Mouse (Mus musculus) lung, postnatal 0 days (tissue): ENCODE data around the gene Rplp1. TPM values are rescaled to one million over a fixed set of nuclear protein-coding genes. Genes with fewer than 3 reads are reported as not detected.
A peak's percentile ranks its signal among the peaks of the same experiment; 100 is the strongest.

ENCODE experiments used
- ATAC-seq: fragments of 200-750 bp; cut with Nextera tagmentation; 2 replicates; pipeline ENCODE4 v1.8.0; 2017; ENCODE audit warnings: moderate library complexity
- DNase-seq: peaks from one replicate; pipeline ENCODE4 v3.0.0-alpha.2; 2016; ENCODE audit warnings: low spot score
- H3K27ac ChIP-seq: fragments of 300-500 bp; sonication (generic); 2 replicates; pipeline ENCODE4 v1.5.1; 2014; ENCODE audit warnings: antibody characterized with exemption, mild to moderate bottlenecking, low read length, mixed read lengths
- H3K27me3 ChIP-seq: fragments of 300-500 bp; sonication (generic); replicated peaks from 2 replicates; pipeline ENCODE4 v1.6.1; 2014; ENCODE audit warnings: low read length, mixed read lengths; ENCODE audit not compliant: insufficient read depth
- H3K36me3 ChIP-seq: fragments of 300-500 bp; sonication (generic); 2 replicates; pipeline ENCODE4 v1.6.1; 2014; ENCODE audit warnings: low read length, mixed read lengths; ENCODE audit not compliant: insufficient read depth
- H3K4me1 ChIP-seq: fragments of 300-500 bp; sonication (generic); 2 replicates; pipeline ENCODE4 v1.6.1; 2014; ENCODE audit warnings: antibody characterized with exemption, low read depth, low read length, mixed read lengths; ENCODE audit not compliant: insufficient read depth
- H3K4me2 ChIP-seq: fragments of 300-500 bp; sonication (generic); replicated peaks from 2 replicates; pipeline ENCODE4 v1.6.1; 2014; ENCODE audit warnings: low read depth, mild to moderate bottlenecking, low read length, moderate library complexity, mixed read lengths
- H3K4me3 ChIP-seq: fragments of 300-500 bp; sonication (generic); 2 replicates; pipeline ENCODE4 v1.5.1; 2014; ENCODE audit warnings: low read depth, low read length
- H3K9ac ChIP-seq: fragments of 300-500 bp; sonication (generic); replicated peaks from 2 replicates; pipeline ENCODE4 v1.6.1; 2014; ENCODE audit warnings: low read depth, mild to moderate bottlenecking
- H3K9me3 ChIP-seq: fragments of 300-500 bp; sonication (generic); 2 replicates; pipeline ENCODE4 v1.6.1; 2016; ENCODE audit warnings: low read length, mixed read lengths
- CTCF ChIP-seq: IDR thresholded peaks from 2 replicates; pipeline ENCODE4 v1.5.1; 2016; ENCODE audit warnings: antibody characterized with exemption, mild to moderate bottlenecking
- EP300 ChIP-seq: IDR thresholded peaks from 2 replicates; pipeline ENCODE4 v1.6.1; 2016; ENCODE audit warnings: antibody characterized with exemption, mild to moderate bottlenecking, control low read depth
- WGBS: fragments of 180-500 bp; shearing (Covaris S2); extraction: QIAGEN DNeasy Blood & Tissue Kit; methylation state at CpG from one replicate; pipeline ENCODE4 v1.1.7; 2014; 5-methylcytosine and 5-hydroxymethylcytosine counted together
- polyA plus RNA-seq: library from polyadenylated mRNA; unstranded; fragments of >200 nt; fragmentation: Nextera tagmentation; extraction: Ambion mirVana; gene quantifications from 2 replicates; pipeline ENCODE4 v1.2.1, GENCODE M21; 2015

Rplp1 gene
- 997 and 1,182 TPM in 2 replicates for polyA plus RNA-seq

GRCm38 (mm10) chr9:61914203-61914916 is at the start of gene Rplp1:
Gene Rplp1 (minus strand): TSS chr9:61914542.
- Histone ChIP-seq H3K4me1 (no peaks in the 10 kb centered on the region), H3K4me2 (peak within 1 kb of the TSS; percentile 69), H3K9me3 (no peaks in the 10 kb centered on the region), H3K27me3 (no peaks in the 10 kb centered on the region), H3K4me3 (peak within 1 kb of the TSS; percentile 55), H3K27ac (peak within 1 kb of the TSS; percentile 92), H3K36me3 (peaks cover 10% of the 10 kb centered on the region; the same call in 1 of the 2 replicates), H3K9ac (peak within 1 kb of the TSS; percentile 65)
- TF ChIP-seq CTCF (no peak; the same call in 1 of the 2 replicates), EP300 (no peak; the same call in 1 of the 2 replicates)
- peak; percentile 99 for DNase-seq
- peak; percentile 99 for ATAC-seq
- WGBS, result under 1% methylated on average over 65 of the region's 70 CpGs

GRCm38 (mm10) chr9:61963356-61963755 is 49.0 kb upstream of the Rplp1 start:
- Histone ChIP-seq H3K4me2 (no peak overlapping the region), H3K4me3 (no peak overlapping the region), H3K36me3 (no peaks in the 10 kb centered on the region), H3K4me1 (peaks cover 3% of the 10 kb centered on the region; the same call in 1 of the 2 replicates), H3K27me3 (no peaks in the 10 kb centered on the region), H3K9me3 (no peaks in the 10 kb centered on the region), H3K9ac (no peak overlapping the region), H3K27ac (no peak overlapping the region)
- 53% methylated on average over 6 of the region's 6 CpGs for WGBS
- ATAC-seq, result 0 out of 2 replicates have a peak, but pooled peaks have one; percentile 10
- TF ChIP-seq EP300 (no peak), CTCF (no peak)
- DNase-seq, result peak; percentile 19

- Histone ChIP-seq H3K4me2 (no peak overlapping the region), H3K27me3 (no peaks in the 10 kb centered on the region), H3K4me3 (no peak overlapping the region), H3K27ac (peak overlapping the region; percentile 86; the same call in 1 of the 2 replicates), H3K9me3 (no peaks in the 10 kb centered on the region), H3K4me1 (peaks cover 3% of the 10 kb centered on the region; the same call in 1 of the 2 replicates), H3K9ac (no peak overlapping the region), H3K36me3 (no peaks in the 10 kb centered on the region)
- ATAC-seq (no peak), DNase-seq (no peak)
- TF ChIP-seq CTCF (no peak), EP300 (no peak)
- 84% methylated on average over 4 of the region's 4 CpGs for whole genome bisulfite sequencing
Measured at GRCm38 (mm10) chr9:61961181-61961580, 46.8 kb upstream of the Rplp1 start.

GRCm38 (mm10) chr9:61960753-61961152 is 46.4 kb upstream of the Rplp1 start:
- ATAC-seq, result 0 out of 2 replicates have a peak, but pooled peaks have one; percentile 8
- H3K4me3 ChIP-seq, result no peak overlapping the region
- H3K9me3 ChIP-seq, result no peaks in the 10 kb centered on the region
- peak; percentile 67 for DNase-seq
- H3K9ac ChIP-seq, result no peak overlapping the region
- peaks cover 3% of the 10 kb centered on the region; the same call in 1 of the 2 replicates for H3K4me1 ChIP-seq
- H3K4me2 ChIP-seq, result no peak overlapping the region
- TF ChIP-seq EP300 (no peak), CTCF (no peak)
- H3K27me3 ChIP-seq, result no peaks in the 10 kb centered on the region
- peak overlapping the region; percentile 86 for H3K27ac ChIP-seq
- H3K36me3 ChIP-seq, result no peaks in the 10 kb centered on the region
- WGBS, result 17% methylated on average over 5 of the region's 5 CpGs

GRCm38 (mm10) chr9:61959921-61960569 is 45.7 kb upstream of the Rplp1 start:
- no peak overlapping the region for H3K4me2 ChIP-seq
- peak overlapping the region; percentile 86 for H3K27ac ChIP-seq
- ATAC-seq (peak; percentile 89), DNase-seq (peak; percentile 90)
- TF ChIP-seq EP300 (peak; percentile 62), CTCF (no peak)
- no peak overlapping the region for H3K9ac ChIP-seq
- no peaks in the 10 kb centered on the region for H3K36me3 ChIP-seq
- H3K4me3 ChIP-seq, result no peak overlapping the region
- H3K4me1 ChIP-seq, result peaks cover 3% of the 10 kb centered on the region; the same call in 1 of the 2 replicates
- 35% methylated on average over 1 of the region's 1 CpGs for WGBS
- H3K27me3 ChIP-seq, result no peaks in the 10 kb centered on the region
- no peaks in the 10 kb centered on the region for H3K9me3 ChIP-seq

- TF ChIP-seq EP300 (no peak), CTCF (no peak)
- no peak for ATAC-seq
Measured at GRCm38 (mm10) chr9:61954707-61955106, 40.4 kb upstream of the Rplp1 start.

More at GRCm38 (mm10) chr9:61954707-61955106, 40.4 kb upstream of the Rplp1 start:
- Histone ChIP-seq H3K4me1 (no peaks in the 10 kb centered on the region), H3K9ac (no peak overlapping the region), H3K36me3 (no peaks in the 10 kb centered on the region), H3K9me3 (no peaks in the 10 kb centered on the region), H3K4me2 (no peak overlapping the region), H3K4me3 (no peak overlapping the region), H3K27me3 (no peaks in the 10 kb centered on the region), H3K27ac (no peak overlapping the region)
- no peak for DNase-seq
